Mouse (Mus musculus) left cerebral cortex, postnatal 10 days (tissue): ENCODE results near the gene Lgals3bp. TPM values are rescaled to one million over a fixed set of nuclear protein-coding genes. Genes with fewer than 3 reads are reported as not detected.

ENCODE experiments used
- DNase-seq, 2 experiments: peaks; one replicate each; pipeline ENCODE4 v3.0.0; 2021 to 2022; ENCODE audit warnings: low spot score in 2 of 2, mixed read lengths in 1 of 2; ENCODE audit errors: extremely low spot score in 1 of 2
- intact Hi-C: fragments of 180-260 bp; cut with DNase I; formaldehyde crosslinking; loops from one replicate; pipeline ENCODE4 v1.15.1; 2025
- total RNA-seq, 2 experiments: library from RNA; stranded (reverse); gene quantifications; 2 replicates each; pipeline ENCODE4 v1.2.3; 2021

Gene Lgals3bp
- total RNA-seq, 2 experiments from 2014 or later: 10.1 to 11.7 TPM

- no peak for DNase-seq
- intact Hi-C loops: no loop called here
Measured at GRCm38 (mm10) chr11:118348419-118348818, 53.5 kb downstream of the Lgals3bp start.

DNA sequence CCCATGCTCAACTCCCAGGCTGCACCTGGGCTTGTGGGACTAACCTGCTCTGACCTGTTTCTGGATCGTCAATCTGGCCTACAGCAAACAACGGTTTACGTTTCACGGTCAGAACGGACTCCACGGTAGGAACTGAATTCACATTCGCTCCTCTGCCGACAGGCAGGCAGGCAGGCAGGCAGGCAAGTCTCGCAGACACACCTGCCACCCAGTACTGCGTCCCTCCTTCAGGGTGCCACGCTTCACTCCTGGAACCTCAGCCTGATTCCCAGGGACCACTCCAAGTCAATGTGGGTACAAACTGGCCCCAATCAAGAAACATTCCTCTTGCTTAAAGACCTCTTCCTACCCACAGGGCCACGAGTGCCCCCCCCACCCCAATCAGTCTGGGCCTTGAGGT lies 54.0 kb downstream of the Lgals3bp start:
- intact Hi-C loops: no loop called here
- DNase-seq: no peak

DNA sequence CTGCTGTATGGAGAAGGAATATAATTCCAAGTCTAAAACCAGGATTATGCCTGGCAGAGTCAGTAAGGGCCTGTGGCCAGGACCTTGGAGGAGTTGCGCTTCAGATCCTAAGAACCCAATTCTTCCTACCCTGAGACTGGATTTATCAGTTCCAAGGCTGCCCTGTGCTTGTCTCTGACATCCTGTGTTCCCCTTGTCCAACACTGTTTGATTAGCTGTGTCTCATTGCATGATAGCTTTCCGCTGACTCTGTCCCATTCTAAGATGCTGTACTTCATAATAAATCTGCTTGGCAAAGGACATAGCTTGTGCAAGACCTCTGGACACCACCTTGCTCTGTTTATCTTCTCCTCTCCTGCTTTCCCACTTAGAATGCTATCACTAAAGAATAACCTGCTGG lies 54.5 kb downstream of the Lgals3bp start:
- intact Hi-C loops: no loop called here

GRCm38 (mm10) chr11:118346395-118347096 lies 55.3 kb downstream of the Lgals3bp start:
- intact Hi-C loops: no loop called here
- no peak for DNase-seq

More for the DNA sequence above, 54.5 kb downstream of the Lgals3bp start:
- no peak for DNase-seq

- intact Hi-C loops: no loop called here
- DNase-seq: peak in 1 of 2 experiments; percentile 85
Measured at GRCm38 (mm10) chr11:118345693-118346092, 56.2 kb downstream of the Lgals3bp start.

- intact Hi-C loops: no loop called here
Measured at GRCm38 (mm10) chr11:118343629-118344028, 58.3 kb downstream of the Lgals3bp start.

More at GRCm38 (mm10) chr11:118343629-118344028, 58.3 kb downstream of the Lgals3bp start:
- DNase-seq: no peak

Other genes with a start within 250 kb of the Lgals3bp start
- 10 to 100 TPM; 64.2 to 66.8 TPM for gene Cyth1, start 153.5 kb downstream of the Lgals3bp start, total RNA-seq
- 10 to 100 TPM; 24.9 to 27.4 TPM for gene Usp36, start 111.8 kb downstream of the Lgals3bp start, total RNA-seq
- 1 to 10 TPM; 1.3 to 1.7 TPM for gene Cep295nl, start 59.6 kb downstream of the Lgals3bp start, total RNA-seq
- gene Timp2, start 46.4 kb downstream of the Lgals3bp start, total RNA-seq: 100 to 1,000 TPM; 333 to 340 TPM
- gene Cant1, start 17.0 kb upstream of the Lgals3bp start, total RNA-seq: 10 to 100 TPM; 37.5 to 37.6 TPM
- gene C1qtnf1, start 26.1 kb upstream of the Lgals3bp start, total RNA-seq: 1 to 10 TPM; 5.9 to 8.8 TPM
- gene Engase, start 74.7 kb upstream of the Lgals3bp start, total RNA-seq: 10 to 100 TPM; 11.5 to 13.9 TPM